Mouse (Mus musculus) forebrain, embryonic 16.5 days (tissue): ENCODE results near the gene Ttc28. TPM values are rescaled to one million over a fixed set of nuclear protein-coding genes. Genes with fewer than 3 reads are reported as not detected.

ENCODE experiments used
- ATAC-seq: fragments of 200-750 bp; cut with Nextera tagmentation; 2 replicates; pipeline ENCODE4 v1.8.0; 2017; ENCODE audit warnings: mild to moderate bottlenecking, moderate library complexity
- H3K27ac ChIP-seq: fragments of 300-500 bp; sonication (generic); 2 replicates; pipeline ENCODE4 v1.5.1; 2014; ENCODE audit warnings: low read length, control low read depth
- H3K27me3 ChIP-seq: fragments of 300-500 bp; sonication (generic); replicated peaks from 2 replicates; pipeline ENCODE4 v1.6.1; 2014; ENCODE audit warnings: low read length; ENCODE audit not compliant: control insufficient read depth, insufficient read depth
- H3K36me3 ChIP-seq: fragments of 300-500 bp; sonication (generic); 2 replicates; pipeline ENCODE4 v1.6.1; 2014; ENCODE audit not compliant: control insufficient read depth, insufficient read depth
- H3K4me1 ChIP-seq: fragments of 300-500 bp; sonication (generic); replicated peaks from 2 replicates; pipeline ENCODE4 v1.6.1; 2014; ENCODE audit warnings: low read length; ENCODE audit not compliant: control insufficient read depth, insufficient read depth
- H3K4me2 ChIP-seq: fragments of 300-500 bp; sonication (generic); 2 replicates; pipeline ENCODE4 v1.6.1; 2014; ENCODE audit warnings: mild to moderate bottlenecking, low read length, control low read depth
- H3K4me3 ChIP-seq: fragments of 300-500 bp; sonication (generic); replicated peaks from 2 replicates; pipeline ENCODE4 v1.5.1; 2014; ENCODE audit warnings: mild to moderate bottlenecking, low read length, control low read depth
- H3K9ac ChIP-seq: fragments of 300-500 bp; sonication (generic); replicated peaks from 2 replicates; pipeline ENCODE4 v1.6.1; 2014; ENCODE audit warnings: low read depth, low read length, control low read depth
- H3K9me3 ChIP-seq: fragments of 300-500 bp; sonication (generic); 2 replicates; pipeline ENCODE4 v1.6.1; 2016; ENCODE audit warnings: low read length; ENCODE audit not compliant: control insufficient read depth
- WGBS: fragments of 180-500 bp; shearing (Covaris S2); extraction: QIAGEN DNeasy Blood & Tissue Kit; methylation state at CpG from one replicate; pipeline ENCODE4 v1.1.7; 2014; 5-methylcytosine and 5-hydroxymethylcytosine counted together
- polyA plus RNA-seq: library from polyadenylated mRNA; unstranded; fragments of >200 nt; fragmentation: Nextera tagmentation; extraction: Ambion mirVana; gene quantifications from 2 replicates; pipeline ENCODE4 v1.2.1, GENCODE M21; 2015

Gene Ttc28
- polyA plus RNA-seq, 1 experiment from 2014 or later = 40.5 TPM

DNA sequence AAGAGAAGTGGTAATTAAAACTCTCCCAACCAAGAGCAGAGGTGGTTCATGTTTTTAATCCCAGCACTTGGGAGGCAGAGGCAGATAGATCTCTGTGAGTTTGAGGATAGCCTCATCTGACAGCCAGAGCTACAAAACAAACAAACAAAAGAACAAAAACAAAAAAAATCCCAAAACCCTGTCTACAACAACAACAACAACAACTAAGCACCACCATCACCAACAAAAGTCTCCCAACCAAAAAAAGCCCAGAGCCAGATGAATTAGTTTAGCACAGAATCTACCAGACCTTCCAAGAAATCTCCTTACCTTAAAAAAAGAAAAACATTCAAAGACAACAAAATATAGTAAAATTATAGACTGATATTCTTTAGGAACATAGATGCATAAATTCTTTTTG lies 20.7 kb downstream of the Ttc28 start:
- Histone ChIP-seq H3K36me3 (no peaks in the 10 kb centered on the region), H3K27ac (no peak overlapping the region), H3K27me3 (no peaks in the 10 kb centered on the region), H3K9ac (no peak overlapping the region), H3K4me3 (no peak overlapping the region), H3K4me2 (no peak overlapping the region), H3K9me3 (no peaks in the 10 kb centered on the region), H3K4me1 (peaks cover 6% of the 10 kb centered on the region)
- ATAC-seq = no peak

DNA sequence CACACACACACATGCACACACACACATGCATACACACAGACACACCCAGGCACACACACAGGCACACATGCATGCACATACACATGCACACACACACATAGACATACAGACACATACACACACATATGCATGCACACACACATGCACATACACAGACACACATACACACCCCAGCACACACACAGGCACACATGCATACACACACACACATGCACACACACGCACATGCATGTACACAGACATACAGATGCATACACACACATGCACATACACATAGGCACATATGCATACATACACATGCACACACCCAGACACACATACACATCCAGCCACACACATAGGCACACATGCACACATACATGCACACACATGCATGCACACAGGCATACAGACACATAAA lies 27.1 kb downstream of the Ttc28 start:
- 96% methylated on average over 1 of the region's 1 CpGs for WGBS
- no peak overlapping the region for H3K4me2 ChIP-seq
- H3K9me3 ChIP-seq = no peaks in the 10 kb centered on the region
- no peaks in the 10 kb centered on the region for H3K4me1 ChIP-seq
- H3K9ac ChIP-seq = no peak overlapping the region
- no peak overlapping the region for H3K4me3 ChIP-seq
- no peaks in the 10 kb centered on the region for H3K27me3 ChIP-seq
- no peak overlapping the region for H3K27ac ChIP-seq
- H3K36me3 ChIP-seq = peaks cover 4% of the 10 kb centered on the region; the same call in 1 of the 2 replicates
- no peak for ATAC-seq

DNA sequence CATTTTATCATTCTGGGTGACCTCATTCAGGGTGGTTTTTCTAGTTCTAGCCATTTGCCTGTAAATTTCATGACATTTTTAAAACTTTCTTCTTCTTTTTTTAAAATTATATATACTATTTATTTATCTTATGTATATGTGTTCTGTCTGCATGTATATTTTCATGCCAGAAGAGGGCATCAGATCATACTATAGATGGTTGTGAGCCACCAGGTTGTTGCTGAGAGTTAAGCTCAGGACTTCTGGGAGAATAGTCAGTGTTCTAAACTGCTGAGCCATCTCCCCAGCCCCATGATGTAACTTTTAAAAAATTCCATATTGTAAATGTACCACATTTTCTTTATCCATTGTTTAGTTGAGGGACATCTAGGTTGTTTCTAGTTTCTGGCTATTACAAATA lies 29.3 kb downstream of the Ttc28 start:
- Histone ChIP-seq H3K4me1 (no peaks in the 10 kb centered on the region), H3K36me3 (peaks cover 4% of the 10 kb centered on the region; the same call in 1 of the 2 replicates), H3K9ac (no peak overlapping the region), H3K4me2 (no peak overlapping the region), H3K9me3 (no peaks in the 10 kb centered on the region), H3K27ac (no peak overlapping the region), H3K4me3 (no peak overlapping the region), H3K27me3 (no peaks in the 10 kb centered on the region)
- ATAC-seq = no peak

DNA sequence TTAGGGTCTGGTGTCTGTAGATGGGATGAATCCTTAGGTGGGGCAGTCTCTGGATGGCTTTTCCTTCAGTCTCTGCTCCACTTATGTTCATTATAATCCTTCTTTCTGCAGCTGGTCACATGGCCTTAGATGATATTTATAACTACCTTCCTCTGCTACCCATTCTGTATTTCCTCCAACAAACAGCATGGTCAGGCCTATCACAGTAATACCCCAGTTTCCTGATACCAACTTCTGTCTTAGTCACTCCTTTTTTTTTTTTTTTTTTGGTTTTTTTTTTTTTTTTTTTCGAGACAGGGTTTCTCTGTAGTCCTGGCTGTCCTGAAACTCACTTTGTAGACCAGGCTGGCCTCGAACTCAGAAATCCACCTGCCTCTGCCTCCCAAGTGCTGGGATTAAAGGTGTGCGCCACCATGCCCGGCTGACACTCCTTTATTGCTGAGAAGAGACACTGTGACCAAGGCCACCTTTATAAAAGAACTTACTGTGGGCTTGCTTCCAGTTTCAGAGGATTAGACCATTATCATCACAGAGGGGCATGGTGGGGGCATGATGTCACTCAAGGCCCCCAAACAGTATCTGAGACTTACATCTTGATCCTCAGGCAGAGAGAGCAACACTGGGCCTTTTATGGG lies 30.5 kb downstream of the Ttc28 start:
- H3K4me2 ChIP-seq = no peak overlapping the region
- H3K27me3 ChIP-seq = no peaks in the 10 kb centered on the region
- H3K36me3 ChIP-seq = peaks cover 4% of the 10 kb centered on the region; the same call in 1 of the 2 replicates
- H3K27ac ChIP-seq = no peak overlapping the region
- H3K9me3 ChIP-seq = no peaks in the 10 kb centered on the region
- no peaks in the 10 kb centered on the region for H3K4me1 ChIP-seq
- no peak overlapping the region for H3K9ac ChIP-seq
- 84% methylated on average over 3 of the region's 4 CpGs for WGBS
- no peak overlapping the region for H3K4me3 ChIP-seq
- ATAC-seq = no peak

DNA sequence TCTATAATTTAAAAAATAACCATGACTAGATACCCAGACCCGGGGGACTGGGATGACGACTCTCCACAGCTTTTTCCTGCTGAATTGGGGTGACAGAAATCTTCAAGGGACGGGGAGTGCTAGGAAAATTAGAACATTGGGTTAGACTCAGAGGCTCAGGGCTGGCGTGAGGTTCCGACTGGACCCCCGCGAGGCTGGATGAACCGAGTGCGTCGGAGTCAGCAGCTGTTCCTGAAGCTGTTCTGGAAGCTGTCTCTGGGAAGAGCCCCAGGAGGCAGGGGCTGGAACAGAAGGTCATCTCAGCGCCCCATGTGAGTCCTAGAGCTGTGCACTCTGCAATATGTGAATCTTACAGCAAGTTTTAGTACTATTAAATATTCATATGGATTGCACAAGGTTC lies 35.3 kb downstream of the Ttc28 start:
- Histone ChIP-seq H3K9ac (no peak overlapping the region), H3K27ac (no peak overlapping the region), H3K9me3 (no peaks in the 10 kb centered on the region), H3K27me3 (no peaks in the 10 kb centered on the region), H3K4me3 (no peak overlapping the region), H3K36me3 (no peaks in the 10 kb centered on the region), H3K4me1 (no peaks in the 10 kb centered on the region), H3K4me2 (no peak overlapping the region)
- 88% methylated on average over 11 of the region's 11 CpGs for WGBS
- ATAC-seq = no peak

GRCm38 (mm10) chr5:110916241-110916640 lies 36.6 kb downstream of the Ttc28 start:
- Histone ChIP-seq H3K4me1 (no peaks in the 10 kb centered on the region), H3K36me3 (no peaks in the 10 kb centered on the region), H3K27me3 (no peaks in the 10 kb centered on the region), H3K9ac (no peak overlapping the region), H3K9me3 (no peaks in the 10 kb centered on the region), H3K4me2 (no peak overlapping the region), H3K27ac (no peak overlapping the region), H3K4me3 (no peak overlapping the region)
- whole genome bisulfite sequencing = 78% methylated on average over 3 of the region's 3 CpGs
- ATAC-seq = no peak

DNA sequence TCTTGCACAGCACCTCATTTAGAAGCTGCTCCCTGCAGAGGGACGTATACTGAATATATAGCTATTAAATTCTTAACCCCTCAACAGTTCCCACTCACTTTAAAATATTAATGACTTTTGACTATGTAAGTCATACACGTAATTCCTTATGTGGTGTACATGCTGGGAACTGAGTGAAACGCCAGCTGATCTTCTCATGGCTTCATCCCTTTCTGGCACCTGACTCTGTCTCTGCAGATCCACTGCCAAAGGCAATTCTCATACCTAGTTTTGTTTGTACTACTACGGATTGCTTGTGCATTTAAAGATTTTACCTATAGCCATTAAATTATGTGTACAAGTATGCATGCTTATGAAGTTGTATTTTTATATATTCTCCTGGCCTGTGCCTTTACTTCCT lies 39.9 kb downstream of the Ttc28 start:
- Histone ChIP-seq H3K27me3 (no peaks in the 10 kb centered on the region), H3K27ac (no peak overlapping the region), H3K9me3 (no peaks in the 10 kb centered on the region), H3K9ac (no peak overlapping the region), H3K4me1 (no peaks in the 10 kb centered on the region), H3K4me3 (no peak overlapping the region), H3K36me3 (no peaks in the 10 kb centered on the region), H3K4me2 (no peak overlapping the region)
- ATAC-seq = no peak
- 73% methylated on average over 4 of the region's 4 CpGs for WGBS

DNA sequence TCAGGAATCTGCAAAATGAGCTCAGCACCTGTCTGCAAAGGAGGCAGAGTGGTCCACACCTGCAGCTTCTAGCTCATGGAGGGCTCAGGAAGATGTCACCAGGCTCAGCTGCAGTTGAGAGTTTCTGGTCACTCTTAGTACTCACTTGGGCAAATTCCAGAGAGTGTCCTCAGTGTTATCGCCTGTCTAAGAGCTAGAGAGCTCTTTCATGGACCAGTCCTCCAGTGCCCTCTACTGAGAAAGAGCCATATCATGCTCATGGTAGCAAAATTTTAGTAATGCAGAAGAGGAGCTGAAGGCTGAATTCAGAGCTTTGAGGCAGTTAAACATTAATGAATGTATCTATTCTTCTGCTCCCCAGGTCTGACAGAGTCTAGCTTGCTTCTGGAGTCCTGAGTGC lies 43.7 kb downstream of the Ttc28 start:
- Histone ChIP-seq H3K27me3 (no peaks in the 10 kb centered on the region), H3K4me3 (no peak overlapping the region), H3K36me3 (no peaks in the 10 kb centered on the region), H3K9ac (no peak overlapping the region), H3K4me2 (no peak overlapping the region), H3K27ac (no peak overlapping the region), H3K9me3 (no peaks in the 10 kb centered on the region), H3K4me1 (0 out of 2 replicates have a peak, but pooled peaks cover under 1% of the 10 kb centered on the region)
- ATAC-seq = no peak
- WGBS = 27% methylated on average over 1 of the region's 1 CpGs

DNA sequence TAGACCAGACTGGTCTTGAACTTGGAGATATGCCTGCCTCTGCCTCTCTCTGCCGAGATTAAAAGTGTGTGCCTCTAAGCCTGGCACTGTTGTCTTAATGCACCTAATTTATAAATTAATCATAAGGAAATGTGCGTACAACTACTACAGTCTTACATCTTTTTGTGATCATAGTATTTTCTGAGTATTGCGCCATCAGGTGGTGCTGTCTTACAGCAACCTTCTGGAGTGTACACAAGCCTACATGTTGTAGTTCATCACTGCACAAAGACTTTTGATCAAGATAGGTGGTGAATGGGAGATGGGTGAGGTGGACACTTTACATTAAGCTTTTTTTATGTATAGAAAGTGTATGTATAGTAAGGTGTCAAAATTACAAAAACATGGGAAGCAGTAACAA lies 45.0 kb downstream of the Ttc28 start:
- WGBS = 90% methylated on average over 3 of the region's 3 CpGs
- no peaks in the 10 kb centered on the region for H3K36me3 ChIP-seq
- H3K4me1 ChIP-seq = peaks cover 10% of the 10 kb centered on the region
- no peak overlapping the region for H3K9ac ChIP-seq
- no peak overlapping the region for H3K27ac ChIP-seq
- H3K9me3 ChIP-seq = no peaks in the 10 kb centered on the region
- no peak for ATAC-seq
- H3K27me3 ChIP-seq = no peaks in the 10 kb centered on the region
- H3K4me2 ChIP-seq = no peak overlapping the region
- H3K4me3 ChIP-seq = no peak overlapping the region

DNA sequence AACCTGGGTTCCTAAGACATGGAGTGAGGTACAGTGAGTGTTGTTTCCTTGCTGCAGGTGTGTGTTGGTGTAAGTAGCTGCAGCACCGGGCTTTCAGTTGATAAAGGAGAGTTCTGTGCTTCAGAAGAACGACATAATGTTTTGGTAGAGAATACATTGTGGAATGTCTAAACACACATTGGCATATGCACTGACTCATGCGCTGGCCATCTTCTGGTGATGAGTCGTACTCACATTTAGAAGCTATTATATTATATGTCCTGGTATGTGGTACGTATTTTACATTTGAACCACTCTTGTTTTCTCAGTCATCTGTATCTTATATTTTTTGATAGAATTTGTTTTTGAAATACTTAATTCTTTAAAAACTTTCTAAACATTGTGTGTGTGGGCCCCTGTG lies 46.2 kb downstream of the Ttc28 start:
- Histone ChIP-seq H3K4me1 (peaks cover 10% of the 10 kb centered on the region), H3K27ac (no peak overlapping the region), H3K36me3 (no peaks in the 10 kb centered on the region), H3K4me3 (no peak overlapping the region), H3K4me2 (no peak overlapping the region), H3K9me3 (no peaks in the 10 kb centered on the region), H3K9ac (no peak overlapping the region), H3K27me3 (no peaks in the 10 kb centered on the region)
- no peak for ATAC-seq
- WGBS = 86% methylated on average over 5 of the region's 5 CpGs
